Mouse (Mus musculus) testis, adult 2 months (tissue): Measurements from ENCODE around the gene Rpusd3.

Experiments used
- CTCF ChIP-seq: fragments of 200-500 bp; IDR thresholded peaks from 2 replicates; pipeline ENCODE4 v1.5.1; 2012; ENCODE audit warnings: low read depth, mild to moderate bottlenecking, inconsistent platforms, low read length, moderate library complexity; ENCODE audit not compliant: control insufficient read depth, insufficient read depth, insufficient replicate concordance
- POLR2A ChIP-seq: fragments of 200-500 bp; IDR thresholded peaks from 2 replicates; pipeline ENCODE4 v1.6.1; 2012; ENCODE audit warnings: low read depth, mild to moderate bottlenecking, inconsistent platforms, low read length, moderate library complexity; ENCODE audit not compliant: control insufficient read depth

- peak; percentile 15; the same call in 1 of the 2 replicates for TF ChIP-seq CTCF
- no peak for TF ChIP-seq POLR2A
These were observed 24.0 kb upstream of the Rpusd3 start for GRCm38 (mm10) chr6:113443091-113443490.
